Mouse (Mus musculus) olfactory bulb, adult 2 months (tissue): ENCODE results near the gene Syn1.

Source experiments
- CTCF ChIP-seq: fragments of 200-500 bp; IDR thresholded peaks from 2 replicates; pipeline ENCODE4 v1.5.1; 2012; ENCODE audit warnings: low read depth, mild to moderate bottlenecking, low read length, moderate library complexity; ENCODE audit not compliant: insufficient read depth
- POLR2A ChIP-seq: fragments of 200-500 bp; IDR thresholded peaks from 2 replicates; pipeline ENCODE4 v1.6.1; 2012; ENCODE audit warnings: mild to moderate bottlenecking, low read depth, low read length, moderate library complexity; ENCODE audit not compliant: insufficient read depth

GRCm38 (mm10) chrX:20915075-20915474 is 5.7 kb downstream of the Syn1 start:
- TF ChIP-seq CTCF (no peak), POLR2A (no peak)
